ENCODE assay signal across 8 mouse cellular contexts in genomic region chr2:104122505-104123378, GRCm38 (mm10). TPM values are rescaled to one million over a fixed set of nuclear protein-coding genes. Genes with fewer than 3 reads are reported as not detected.
A peak's percentile ranks its signal among the peaks of the same experiment; 100 is the strongest.
DNase-seq lines count a peak whose midpoint lies in the region; ATAC-seq lines count a peak whose summit lies in the region.

Gene A930018P22Rik, plus strand, starts transcription at chr2:104122769.

- H3K9ac ChIP-seq in embryonic facial prominence, embryonic 11.5 days (replicated peaks; ENCODE audit: low read length) = peak within 1 kb of the TSS; percentile 67
- H3K9ac ChIP-seq in midbrain, embryonic 11.5 days (ENCODE audit: low read length) = peak within 1 kb of the TSS; percentile 74

- H3K4me3 ChIP-seq in embryonic facial prominence, embryonic 11.5 days (ENCODE audit: low read depth, low read length) = peak within 1 kb of the TSS; percentile 63
- H3K4me3 ChIP-seq in midbrain, embryonic 11.5 days (ENCODE audit: low read depth, low read length) = peak within 1 kb of the TSS; percentile 66

- no peaks in the 10 kb centered on the region for H3K9me3 ChIP-seq in embryonic facial prominence, embryonic 11.5 days (replicated peaks; ENCODE audit: control insufficient read depth, low read length)
- H3K9me3 ChIP-seq in midbrain, embryonic 11.5 days (ENCODE audit: control insufficient read depth, low read length) = no peaks in the 10 kb centered on the region

- ATAC-seq in embryonic facial prominence, embryonic 11.5 days (replicated peaks; ENCODE audit: insufficient number of reproducible peaks, low FRiP score, low TSS enrichment, low read depth) = peak; percentile 87
- peak; percentile 98 for ATAC-seq in midbrain, embryonic 11.5 days (ENCODE audit: low FRiP score)

- peak; percentile 95 for DNase-seq in adrenal gland, postnatal 25 days
- peak; percentile 96 for DNase-seq in embryonic facial prominence, embryonic 11.5 days (ENCODE audit: low spot score)
- peak; percentile 99 for DNase-seq in heart, adult 11 months
- peak; percentile 93 for DNase-seq in kidney, adult 11 months
- DNase-seq in left cerebral cortex, postnatal 4 days = peak; percentile 89
- DNase-seq in midbrain, embryonic 11.5 days (ENCODE audit: low spot score, missing footprints) = peak; percentile 100
- DNase-seq in right cerebral cortex, postnatal 4 days = peak; percentile 83
- peak; percentile 94 for DNase-seq in yolk sac, embryonic 10.5 days (ENCODE audit: low spot score)

- no peak within 1 kb of the TSS for H3K27ac ChIP-seq in embryonic facial prominence, embryonic 11.5 days (replicated peaks; ENCODE audit: low read depth, low read length)
- no peak within 1 kb of the TSS for H3K27ac ChIP-seq in midbrain, embryonic 11.5 days (ENCODE audit: low read depth, low read length)

- no peaks in the 10 kb centered on the region for H3K4me1 ChIP-seq in embryonic facial prominence, embryonic 11.5 days (ENCODE audit: control insufficient read depth, insufficient read depth, low read length)
- peaks cover 2% of the 10 kb centered on the region; the same call in 1 of the 2 replicates for H3K4me1 ChIP-seq in midbrain, embryonic 11.5 days (ENCODE audit: control insufficient read depth, insufficient read depth, low read length)

- H3K27me3 ChIP-seq in embryonic facial prominence, embryonic 11.5 days (ENCODE audit: control insufficient read depth, insufficient read depth, low read length) = no peaks in the 10 kb centered on the region
- H3K27me3 ChIP-seq in midbrain, embryonic 11.5 days (ENCODE audit: control insufficient read depth, insufficient read depth, low read length) = peaks cover 3% of the 10 kb centered on the region; the same call in 1 of the 2 replicates

- H3K4me2 ChIP-seq in embryonic facial prominence, embryonic 11.5 days (ENCODE audit: low read depth, low read length) = peak within 1 kb of the TSS; percentile 87
- H3K4me2 ChIP-seq in midbrain, embryonic 11.5 days = peak within 1 kb of the TSS; percentile 98

- under 1% methylated on average over 74 of the region's 74 CpGs for WGBS in embryonic facial prominence, embryonic 11.5 days
- under 1% methylated on average over 68 of the region's 74 CpGs for WGBS in midbrain, embryonic 11.5 days

- intact Hi-C loops in left cerebral cortex, postnatal 4 days (cut with DNase I) = no loop called here

- no peaks in the 10 kb centered on the region for H3K36me3 ChIP-seq in embryonic facial prominence, embryonic 11.5 days (replicated peaks; ENCODE audit: control insufficient read depth, insufficient read depth, low read depth, low read length)
- H3K36me3 ChIP-seq in midbrain, embryonic 11.5 days (ENCODE audit: control insufficient read depth, insufficient read depth, low read length) = no peaks in the 10 kb centered on the region

RNA-seq across cellular contexts. Expression of gene A930018P22Rik, which starts in this region (rescaled TPM):
- 0.79 and 2.4 TPM in 2 replicates for total RNA-seq in adrenal gland, postnatal 25 days (2021)
- polyA plus RNA-seq in embryonic facial prominence, embryonic 11.5 days (2014; fragmentation: Nextera tagmentation; extraction: Ambion mirVana) = not detected in 2 replicates
- total RNA-seq in left cerebral cortex, postnatal 4 days (2021) = not detected
- polyA plus RNA-seq in midbrain, embryonic 11.5 days (2014; fragmentation: Nextera tagmentation; extraction: Ambion mirVana) = 0.16 and 0.34 TPM in 2 replicates

Comparison
In these comparisons a context has a peak if more than half of its experiments do, and no peak if none do; other contexts are left out.
1. Peak in DNase-seq, ATAC-seq, H3K4me3 ChIP-seq, H3K9ac ChIP-seq and H3K4me2 ChIP-seq in embryonic facial prominence, embryonic 11.5 days; RNA of the gene not detected or under 1 TPM.
2. Peak in DNase-seq in left cerebral cortex, postnatal 4 days; RNA of the gene not detected or under 1 TPM.
3. Peak in DNase-seq, ATAC-seq, H3K4me3 ChIP-seq, H3K9ac ChIP-seq and H3K4me2 ChIP-seq in midbrain, embryonic 11.5 days; RNA of the gene not detected or under 1 TPM.